Mouse (Mus musculus): ENCODE measurements around the gene Lrtm1. TPM values are rescaled to one million over a fixed set of nuclear protein-coding genes. Genes with fewer than 3 reads are reported as not detected.
A peak's percentile ranks its signal among the peaks of the same experiment; 100 is the strongest.

The Lrtm1 gene
- polyA plus RNA-seq, 1 experiment from 2014 or later = not detected

DNA sequence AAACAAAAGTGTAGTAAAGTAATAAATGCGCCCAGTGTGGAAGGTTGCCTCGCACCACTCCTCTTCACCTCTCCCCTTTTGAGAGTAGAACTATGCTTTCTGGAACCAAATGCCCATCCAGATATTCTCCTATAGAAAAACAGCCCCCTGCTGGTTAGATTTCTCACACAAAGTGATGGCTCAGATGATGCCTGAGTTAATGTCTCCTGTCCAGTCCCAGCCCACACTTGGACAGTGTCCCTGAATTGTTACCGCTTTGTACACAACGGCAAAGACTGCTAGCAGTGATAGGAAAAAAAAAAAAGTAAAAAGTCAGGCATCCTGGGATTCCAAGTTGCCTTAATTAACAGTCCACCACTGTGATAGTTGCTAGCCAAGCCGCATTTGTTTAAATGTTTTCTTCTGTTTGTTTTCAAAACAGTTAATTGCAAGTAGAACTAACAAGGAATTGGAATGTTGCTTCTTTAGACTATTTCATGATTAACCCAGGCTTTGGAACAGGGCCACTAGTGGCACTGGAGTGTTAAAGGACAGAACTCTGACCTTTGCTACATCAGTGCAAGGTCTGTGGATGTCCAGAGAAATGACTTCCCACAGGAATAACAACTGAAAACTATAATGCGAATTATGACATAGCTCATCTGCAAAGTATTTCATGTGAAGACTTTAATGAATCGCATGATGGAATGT is 29.7 kb upstream of the Lrtm1 start:
- H3K36me3 ChIP-seq (ENCODE audit: control insufficient read depth, insufficient read depth) = no peaks in the 10 kb centered on the region
- 75% methylated on average over 7 of the region's 7 CpGs for WGBS
- H3K9me3 ChIP-seq (ENCODE audit: control insufficient read depth) = no peaks in the 10 kb centered on the region
- H3K4me3 ChIP-seq (ENCODE audit: low read depth, low read length) = no peak overlapping the region
- no peak overlapping the region for H3K27ac ChIP-seq (ENCODE audit: low read depth, low read length)
- H3K4me1 ChIP-seq (replicated peaks; ENCODE audit: control insufficient read depth, insufficient read depth, low read length) = no peaks in the 10 kb centered on the region
- no peaks in the 10 kb centered on the region for H3K27me3 ChIP-seq (replicated peaks; ENCODE audit: control insufficient read depth, insufficient read depth, low read length)
- TF ChIP-seq CTCF (IDR thresholded peaks at IDR 0.05; ENCODE audit: low read depth) = 0 out of 2 replicates have a peak, but pooled peaks have one; percentile 6
- H3K9ac ChIP-seq (ENCODE audit: low read depth, low read length) = no peak overlapping the region
- ATAC-seq = no peak
- no peak overlapping the region for H3K4me2 ChIP-seq (replicated peaks; ENCODE audit: low read depth)

DNA sequence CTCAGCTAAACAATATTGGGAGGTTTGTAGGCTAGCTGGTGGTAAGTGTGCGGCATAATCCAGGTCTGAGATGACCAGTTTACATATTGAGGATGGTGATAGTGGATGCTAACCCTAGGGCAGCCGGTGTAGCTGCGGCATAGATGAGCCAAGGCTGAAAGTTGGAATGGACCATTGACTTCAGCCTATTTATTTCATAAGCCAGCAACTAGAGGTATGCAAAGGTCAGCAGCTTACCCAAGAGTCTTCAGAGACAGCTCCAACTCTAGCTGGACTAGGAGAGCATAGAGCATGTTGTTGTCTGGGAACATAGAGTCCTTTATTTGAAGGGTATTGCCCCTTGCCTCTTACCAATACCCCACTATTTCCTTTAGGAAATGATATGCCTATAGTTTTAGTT is 21.4 kb upstream of the Lrtm1 start:
- Histone ChIP-seq H3K9me3 (ENCODE audit: control insufficient read depth) (no peaks in the 10 kb centered on the region), H3K9ac (ENCODE audit: low read depth, low read length) (no peak overlapping the region), H3K27ac (ENCODE audit: low read depth, low read length) (no peak overlapping the region), H3K4me2 (replicated peaks; ENCODE audit: low read depth) (no peak overlapping the region), H3K27me3 (replicated peaks; ENCODE audit: control insufficient read depth, insufficient read depth, low read length) (no peaks in the 10 kb centered on the region), H3K4me1 (replicated peaks; ENCODE audit: control insufficient read depth, insufficient read depth, low read length) (no peaks in the 10 kb centered on the region), H3K36me3 (ENCODE audit: control insufficient read depth, insufficient read depth) (no peaks in the 10 kb centered on the region), H3K4me3 (ENCODE audit: low read depth, low read length) (no peak overlapping the region)
- WGBS = 92% methylated on average over 3 of the region's 3 CpGs
- no peak for ATAC-seq
- no peak for TF ChIP-seq CTCF (IDR thresholded peaks at IDR 0.05; ENCODE audit: low read depth)

DNA sequence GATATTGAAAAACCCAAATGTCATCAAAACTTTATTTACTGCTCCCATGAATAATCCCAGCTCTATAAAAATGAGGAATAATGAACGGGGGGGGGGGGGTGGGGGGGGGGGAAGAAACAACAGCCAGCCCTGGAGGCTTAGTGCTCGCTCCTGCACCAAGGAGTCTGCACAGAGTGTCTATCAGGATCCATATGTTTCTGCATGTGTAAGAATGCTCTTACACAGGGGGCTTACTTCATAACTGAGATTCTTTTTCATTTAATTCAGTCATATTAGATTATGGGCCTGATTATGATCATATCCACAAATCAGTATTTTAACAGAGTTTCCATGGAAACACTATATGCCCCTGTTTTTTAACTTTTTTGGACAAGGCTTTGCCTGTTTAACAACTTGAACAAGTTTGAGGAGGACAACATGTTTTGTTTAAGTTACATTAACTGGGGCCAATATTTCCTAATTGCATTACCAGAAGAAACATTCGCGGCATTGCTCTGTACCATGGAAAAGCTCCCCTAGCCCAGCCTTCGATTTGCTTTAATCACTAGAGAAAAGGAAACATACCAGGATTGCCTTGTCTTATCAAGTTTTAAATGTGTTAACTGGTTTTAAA is 12.7 kb upstream of the Lrtm1 start:
- H3K9me3 ChIP-seq (ENCODE audit: control insufficient read depth) = no peaks in the 10 kb centered on the region
- H3K9ac ChIP-seq (ENCODE audit: low read depth, low read length) = no peak overlapping the region
- no peaks in the 10 kb centered on the region for H3K4me1 ChIP-seq (replicated peaks; ENCODE audit: control insufficient read depth, insufficient read depth, low read length)
- no peak overlapping the region for H3K27ac ChIP-seq (ENCODE audit: low read depth, low read length)
- H3K36me3 ChIP-seq (ENCODE audit: control insufficient read depth, insufficient read depth) = no peaks in the 10 kb centered on the region
- no peak for TF ChIP-seq CTCF (IDR thresholded peaks at IDR 0.05; ENCODE audit: low read depth)
- H3K27me3 ChIP-seq (replicated peaks; ENCODE audit: control insufficient read depth, insufficient read depth, low read length) = no peaks in the 10 kb centered on the region
- WGBS = 77% methylated on average over 5 of the region's 5 CpGs
- no peak for ATAC-seq
- H3K4me2 ChIP-seq (replicated peaks; ENCODE audit: low read depth) = no peak overlapping the region
- no peak overlapping the region for H3K4me3 ChIP-seq (ENCODE audit: low read depth, low read length)

DNA sequence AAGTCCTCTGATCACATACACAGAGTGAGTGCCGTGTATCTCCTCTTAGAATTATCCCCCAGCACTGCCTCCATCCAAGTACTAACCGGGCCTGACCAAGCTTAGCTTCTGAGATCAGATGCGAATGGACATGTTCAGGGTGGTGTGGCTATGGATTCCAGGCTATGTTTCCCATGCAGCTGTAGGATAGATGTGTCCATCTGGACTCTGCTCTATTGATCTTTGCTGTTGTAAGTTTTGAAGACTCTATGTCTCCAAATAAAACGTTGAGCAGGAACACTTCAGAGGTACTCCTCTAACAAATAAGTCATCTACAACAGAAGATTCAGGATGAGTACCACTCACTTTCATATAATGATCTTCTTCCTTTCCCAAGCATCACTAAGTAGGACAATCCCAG is 8.4 kb upstream of the Lrtm1 start:
- H3K4me2 ChIP-seq (replicated peaks; ENCODE audit: low read depth) = no peak overlapping the region
- no peaks in the 10 kb centered on the region for H3K9me3 ChIP-seq (ENCODE audit: control insufficient read depth)
- no peaks in the 10 kb centered on the region for H3K36me3 ChIP-seq (ENCODE audit: control insufficient read depth, insufficient read depth)
- 84% methylated on average over 4 of the region's 4 CpGs for WGBS
- no peak overlapping the region for H3K9ac ChIP-seq (ENCODE audit: low read depth, low read length)
- no peaks in the 10 kb centered on the region for H3K4me1 ChIP-seq (replicated peaks; ENCODE audit: control insufficient read depth, insufficient read depth, low read length)
- H3K27ac ChIP-seq (ENCODE audit: low read depth, low read length) = no peak overlapping the region
- no peak for TF ChIP-seq CTCF (IDR thresholded peaks at IDR 0.05; ENCODE audit: low read depth)
- H3K27me3 ChIP-seq (replicated peaks; ENCODE audit: control insufficient read depth, insufficient read depth, low read length) = no peaks in the 10 kb centered on the region
- no peak for ATAC-seq
- H3K4me3 ChIP-seq (ENCODE audit: low read depth, low read length) = no peak overlapping the region

DNA sequence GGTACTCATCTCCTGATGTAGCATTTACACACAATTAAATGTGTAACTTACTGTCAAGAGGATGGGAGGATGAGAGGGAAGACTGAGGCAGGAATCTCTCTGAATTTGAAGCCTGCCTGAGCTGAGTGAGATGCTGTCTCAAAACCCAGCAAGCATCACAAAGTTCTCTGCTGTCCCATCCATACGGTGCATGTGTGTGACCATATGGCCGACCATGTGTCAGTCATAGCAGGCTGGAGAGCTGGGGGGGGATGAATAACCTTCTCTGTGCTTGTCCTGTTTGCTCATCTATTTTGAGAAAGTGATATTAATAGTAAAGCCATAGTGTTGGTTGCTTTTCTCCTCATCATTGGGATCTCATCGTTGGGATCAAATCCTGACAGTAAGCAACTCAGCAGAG is 4.8 kb upstream of the Lrtm1 start:
- H3K27me3 ChIP-seq (replicated peaks; ENCODE audit: control insufficient read depth, insufficient read depth, low read length) = no peaks in the 10 kb centered on the region
- H3K9me3 ChIP-seq (ENCODE audit: control insufficient read depth) = no peaks in the 10 kb centered on the region
- no peak overlapping the region for H3K4me3 ChIP-seq (ENCODE audit: low read depth, low read length)
- no peaks in the 10 kb centered on the region for H3K36me3 ChIP-seq (ENCODE audit: control insufficient read depth, insufficient read depth)
- H3K27ac ChIP-seq (ENCODE audit: low read depth, low read length) = no peak overlapping the region
- TF ChIP-seq CTCF (IDR thresholded peaks at IDR 0.05; ENCODE audit: low read depth) = no peak
- no peak for ATAC-seq
- H3K4me1 ChIP-seq (replicated peaks; ENCODE audit: control insufficient read depth, insufficient read depth, low read length) = no peaks in the 10 kb centered on the region
- H3K9ac ChIP-seq (ENCODE audit: low read depth, low read length) = no peak overlapping the region
- 95% methylated on average over 3 of the region's 3 CpGs for WGBS
- H3K4me2 ChIP-seq (replicated peaks; ENCODE audit: low read depth) = no peak overlapping the region

DNA sequence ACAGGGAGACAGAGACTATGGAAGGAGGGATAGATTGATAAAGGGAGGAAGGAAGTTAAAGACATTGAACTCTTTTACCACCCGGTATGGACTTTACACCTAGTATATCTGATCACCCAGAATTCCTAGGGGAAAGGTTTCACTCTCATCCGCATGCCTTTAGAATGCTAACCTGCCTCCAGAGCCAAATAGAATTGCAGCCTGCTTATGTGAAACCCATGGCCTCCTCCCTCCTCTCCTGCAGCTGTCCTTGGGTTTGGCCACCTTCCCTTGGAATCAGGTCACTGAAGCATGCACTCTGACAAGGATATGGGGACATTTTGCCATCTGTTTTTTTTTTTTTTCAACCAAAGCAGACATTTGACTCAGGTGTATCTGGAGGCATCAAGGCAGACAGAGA is 3.3 kb upstream of the Lrtm1 start:
- Histone ChIP-seq H3K9ac (ENCODE audit: low read depth, low read length) (no peak overlapping the region), H3K4me2 (replicated peaks; ENCODE audit: low read depth) (no peak overlapping the region), H3K27ac (ENCODE audit: low read depth, low read length) (no peak overlapping the region), H3K9me3 (ENCODE audit: control insufficient read depth) (no peaks in the 10 kb centered on the region), H3K4me3 (ENCODE audit: low read depth, low read length) (no peak overlapping the region), H3K4me1 (replicated peaks; ENCODE audit: control insufficient read depth, insufficient read depth, low read length) (no peaks in the 10 kb centered on the region), H3K36me3 (ENCODE audit: control insufficient read depth, insufficient read depth) (no peaks in the 10 kb centered on the region), H3K27me3 (replicated peaks; ENCODE audit: control insufficient read depth, insufficient read depth, low read length) (no peaks in the 10 kb centered on the region)
- no peak; the same call in 1 of the 2 replicates for ATAC-seq
- no peak for TF ChIP-seq CTCF (IDR thresholded peaks at IDR 0.05; ENCODE audit: low read depth)
- WGBS = 45% methylated on average over 2 of the region's 2 CpGs

Measured in intestine, postnatal 0 days (tissue).